Mouse (Mus musculus): ENCODE measurements around the gene Misp.

Misp gene

DNA sequence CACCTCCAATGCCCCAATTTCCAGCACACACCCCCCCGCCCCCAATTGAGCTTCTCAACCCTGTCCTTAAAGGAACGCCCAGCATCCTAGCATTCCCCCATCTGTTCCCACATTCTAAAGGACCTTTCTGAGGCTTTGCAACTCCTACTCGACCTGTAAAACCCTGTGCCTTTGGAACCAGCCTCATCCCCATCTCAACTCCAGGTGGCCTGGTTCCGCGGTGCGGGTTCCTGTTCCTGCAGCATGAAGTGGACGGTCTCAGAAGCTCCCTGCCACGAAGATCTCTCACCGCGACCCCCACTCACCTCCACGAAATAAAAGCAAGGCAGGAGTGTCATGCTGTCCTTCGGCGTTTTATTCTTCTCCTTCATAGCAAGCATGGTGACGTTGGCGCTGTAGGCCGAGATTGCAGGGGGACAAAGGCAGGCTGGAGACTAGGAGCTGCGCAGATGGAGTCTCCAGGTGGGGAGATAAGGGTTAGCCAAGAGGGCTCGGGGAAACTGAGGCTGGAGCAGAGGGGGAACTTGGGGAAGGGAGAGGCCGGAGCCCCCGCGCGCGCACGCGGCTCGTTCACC, 53.0 kb downstream of the Misp start:
- DNase-seq (ENCODE audit: low read depth, low spot score): no peak

DNA sequence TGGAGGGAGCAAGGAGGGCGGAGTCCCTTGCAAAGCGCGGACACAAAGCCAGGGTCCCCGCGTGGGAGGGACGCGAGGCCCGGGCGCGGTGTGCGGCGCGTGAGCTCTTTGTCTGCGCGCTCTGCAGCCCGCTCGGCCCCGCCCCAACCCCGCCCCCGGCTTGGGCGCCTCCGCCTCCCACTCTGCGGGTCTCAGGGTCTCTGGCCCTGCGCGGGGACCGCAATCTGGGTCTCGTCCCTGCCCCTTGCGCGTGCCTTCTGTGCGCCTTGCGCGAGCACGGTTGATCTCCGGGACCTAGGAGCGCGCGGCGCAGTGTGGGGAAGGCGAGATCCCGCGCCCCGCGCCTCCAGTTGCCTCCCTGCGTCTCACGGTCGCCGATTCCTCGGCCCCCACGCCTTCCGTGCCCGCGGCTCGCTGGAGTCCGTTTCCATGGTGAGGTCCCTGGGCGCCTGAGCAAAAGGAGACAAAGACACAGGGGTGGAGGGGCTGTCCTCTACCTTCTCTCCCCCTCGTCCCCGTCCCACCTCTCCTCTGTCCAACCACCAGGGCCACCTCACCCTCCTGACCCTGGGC, 53.6 kb downstream of the Misp start, which contains the start of the genes Prtn3 and Plppr3:
Gene Prtn3 (plus strand): TSS at position 187 of the 573 bp plus-strand sequence.
Gene Plppr3 (minus strand): TSS at position 345 of the 573 bp plus-strand sequence.
- DNase-seq (ENCODE audit: low read depth, low spot score): no peak

DNA sequence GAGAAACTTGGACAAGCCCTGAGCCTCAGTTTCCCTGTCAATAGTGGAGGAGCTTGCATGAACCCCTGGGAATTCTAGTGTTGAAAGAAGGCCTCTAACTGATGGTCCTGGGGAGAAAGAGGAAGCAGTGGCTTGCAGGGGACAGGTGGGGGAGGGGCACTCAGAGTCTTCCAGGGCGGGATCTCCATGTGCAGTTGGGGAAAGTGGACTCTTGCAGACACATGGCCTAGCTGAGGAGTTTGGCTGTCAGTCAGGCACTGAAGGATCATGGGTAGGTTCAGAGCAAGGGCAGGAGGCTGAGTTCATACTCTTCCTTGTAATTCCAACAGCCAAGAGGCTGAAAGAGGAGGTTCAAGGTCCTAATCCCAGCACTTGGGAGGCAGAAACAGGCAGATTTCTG, 56.4 kb downstream of the Misp start:
- DNase-seq (ENCODE audit: low read depth, low spot score): no peak

DNA sequence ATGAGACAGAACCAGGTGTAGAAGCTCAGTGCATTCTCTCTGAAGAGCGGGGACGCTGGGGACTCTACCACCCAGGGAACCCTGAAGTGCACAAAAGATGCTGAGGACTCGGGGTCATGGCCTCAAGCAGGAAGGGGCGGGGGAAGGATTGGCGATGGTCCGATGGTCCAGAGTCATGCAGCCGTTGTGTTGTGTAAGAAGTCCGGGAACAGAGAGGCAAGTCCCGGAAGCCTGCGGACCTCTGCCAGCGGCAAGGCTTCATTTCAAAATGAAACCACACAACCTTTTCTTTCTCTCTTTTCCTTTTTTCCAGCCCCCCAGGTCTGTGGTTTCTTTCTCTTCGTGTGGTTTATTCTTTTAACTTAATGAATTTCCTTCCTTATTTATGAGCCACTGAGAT, 57.0 kb downstream of the Misp start:
- peak; percentile 73 for DNase-seq (ENCODE audit: low read depth, low spot score)

DNA sequence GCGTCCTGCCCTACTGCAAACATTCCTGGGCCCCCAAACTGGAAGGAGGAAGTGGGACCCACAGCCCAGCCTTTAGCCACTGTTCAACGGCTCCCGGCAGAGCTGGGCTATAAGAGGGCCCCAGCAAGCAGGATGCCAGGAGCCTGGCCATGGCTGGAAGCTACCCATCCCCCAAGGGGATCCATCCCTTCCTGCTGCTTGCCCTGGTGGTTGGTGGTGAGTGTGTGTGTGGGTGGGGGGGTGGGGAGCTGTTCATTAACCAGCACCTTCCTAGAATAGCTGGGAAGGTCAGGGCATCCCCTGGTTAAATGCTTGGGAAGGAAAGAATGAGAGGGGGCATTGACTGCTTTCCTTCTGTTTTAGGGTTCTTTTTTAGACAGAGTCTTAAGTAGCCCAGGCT, 58.7 kb downstream of the Misp start:
- DNase-seq (ENCODE audit: low read depth, low spot score): no peak

All from skeletal muscle tissue, adult 2 months (tissue).